Mouse (Mus musculus) liver, adult (tissue): Measurements from ENCODE around the gene Aldh3b2.

Experiments used
- GATA4 ChIP-seq: IDR thresholded peaks from 2 replicates; pipeline ENCODE4 v1.6.1; 2014; ENCODE audit warnings: mild to moderate bottlenecking, low read length; ENCODE audit not compliant: insufficient replicate concordance

The Aldh3b2 gene

GRCm38 (mm10) chr19:3935896-3936850, 36.0 kb upstream of the Aldh3b2 start:
- no peak for TF ChIP-seq GATA4

GRCm38 (mm10) chr19:3942315-3942714, 29.8 kb upstream of the Aldh3b2 start:
- TF ChIP-seq GATA4 = no peak

- no peak for TF ChIP-seq GATA4
Observed at GRCm38 (mm10) chr19:3942986-3943735, 29.0 kb upstream of the Aldh3b2 start.

- no peak for TF ChIP-seq GATA4
Observed at GRCm38 (mm10) chr19:3945872-3946564, 26.1 kb upstream of the Aldh3b2 start.

- no peak for TF ChIP-seq GATA4
Observed at GRCm38 (mm10) chr19:3946715-3947114, 25.4 kb upstream of the Aldh3b2 start.

- no peak for TF ChIP-seq GATA4
Observed at GRCm38 (mm10) chr19:3947813-3948212, 24.3 kb upstream of the Aldh3b2 start.

GRCm38 (mm10) chr19:3948546-3948945, 23.6 kb upstream of the Aldh3b2 start:
- TF ChIP-seq GATA4 = no peak

GRCm38 (mm10) chr19:3950331-3950730, 21.8 kb upstream of the Aldh3b2 start:
- no peak for TF ChIP-seq GATA4

- no peak for TF ChIP-seq GATA4
Observed at GRCm38 (mm10) chr19:3951461-3951860, 20.7 kb upstream of the Aldh3b2 start.

- no peak for TF ChIP-seq GATA4
Observed at GRCm38 (mm10) chr19:3952099-3952498, 20.0 kb upstream of the Aldh3b2 start.

GRCm38 (mm10) chr19:3955033-3955432, 17.1 kb upstream of the Aldh3b2 start:
- no peak for TF ChIP-seq GATA4

- no peak for TF ChIP-seq GATA4
Observed at GRCm38 (mm10) chr19:3955804-3956203, 16.3 kb upstream of the Aldh3b2 start.

- no peak for TF ChIP-seq GATA4
Observed at GRCm38 (mm10) chr19:3958470-3958869, 13.7 kb upstream of the Aldh3b2 start, which contains the start of gene Aldh3b3. Aldh3b3 (plus strand) TSS chr19:3958645.

GRCm38 (mm10) chr19:3959030-3959429, 13.1 kb upstream of the Aldh3b2 start:
- no peak for TF ChIP-seq GATA4

- no peak for TF ChIP-seq GATA4
Observed at GRCm38 (mm10) chr19:3960211-3960610, 11.9 kb upstream of the Aldh3b2 start.

GRCm38 (mm10) chr19:3962469-3962868, 9.7 kb upstream of the Aldh3b2 start:
- no peak for TF ChIP-seq GATA4

GRCm38 (mm10) chr19:3964030-3964429, 8.1 kb upstream of the Aldh3b2 start:
- TF ChIP-seq GATA4 = no peak
